ENCODE assay signal across 12 mouse cellular contexts in genomic region chr6:17743325-17743724, GRCm38 (mm10). TPM values are rescaled to one million over a fixed set of nuclear protein-coding genes. Genes with fewer than 3 reads are reported as not detected.
DNase-seq lines count a peak whose midpoint lies in the region; ATAC-seq and TF ChIP-seq lines count a peak whose summit lies in the region.
"Had no signal": no experiment of that assay in that cellular context is flagged by ENCODE, and none has a peak within 500 bp of the region (broad histone marks: within the 10 kb centered on the region; RNA-seq: fewer than 3 reads in every experiment).

No protein-coding gene starts in this region.

- no peaks in the 10 kb centered on the region for H3K27me3 ChIP-seq in kidney, embryonic 15.5 days
- no peaks in the 10 kb centered on the region for H3K27me3 ChIP-seq in megakaryocyte, embryonic 14.5 days (replicated peaks)
- H3K27me3 ChIP-seq: hindbrain, embryonic 13.5 days had no signal

- TF ChIP-seq CTCF in bone marrow, adult 2 months (IDR thresholded peaks at IDR 0.05; ENCODE audit: control insufficient read depth, insufficient read depth, low read length): no peak

- no peak for TF ChIP-seq POLR2A in bone marrow, adult 2 months (IDR thresholded peaks at IDR 0.05; ENCODE audit: borderline replicate concordance, control insufficient read depth, low read depth, low read length)

- H3K36me3 ChIP-seq in kidney, embryonic 15.5 days: no peaks in the 10 kb centered on the region
- peaks cover 14% of the 10 kb centered on the region for H3K36me3 ChIP-seq in megakaryocyte, embryonic 14.5 days (replicated peaks; ENCODE audit: low read length)
- H3K36me3 ChIP-seq: hindbrain, embryonic 13.5 days; limb, embryonic 10.5 days had no signal

- peak; percentile 83 for ATAC-seq in kidney, embryonic 15.5 days (replicated peaks; ENCODE audit: low FRiP score)
- peak; percentile 78 to 81 for ATAC-seq in hematopoietic stem cell, adult 5-6 weeks (replicated peaks in 1 of 2; ENCODE audit: insufficient read depth in 1 of 2, low FRiP score in 2 of 2, low TSS enrichment in 1 of 2, low read depth in 1 of 2, poor library complexity in 2 of 2, severe bottlenecking in 2 of 2)
- no peak for ATAC-seq in granulocyte monocyte progenitor cell, adult 5-6 weeks (replicated peaks; ENCODE audit: poor library complexity, severe bottlenecking)

- no peak overlapping the region for H3K4me2 ChIP-seq in kidney, embryonic 15.5 days
- H3K4me2 ChIP-seq: hindbrain, embryonic 13.5 days had no signal

- H3K4me1 ChIP-seq in kidney, embryonic 15.5 days: no peaks in the 10 kb centered on the region
- peaks cover 1% of the 10 kb centered on the region; the same call in 1 of the 2 replicates for H3K4me1 ChIP-seq in bone marrow, adult 2 months (ENCODE audit: control insufficient read depth, insufficient read depth, low read length)
- H3K4me1 ChIP-seq in megakaryocyte, embryonic 14.5 days: peaks cover 76% of the 10 kb centered on the region
- H3K4me1 ChIP-seq: hindbrain, embryonic 13.5 days had no signal

- H3K9ac ChIP-seq in kidney, embryonic 15.5 days: no peak overlapping the region
- H3K9ac ChIP-seq: hindbrain, embryonic 13.5 days had no signal

- no peaks in the 10 kb centered on the region for H3K9me3 ChIP-seq in kidney, embryonic 15.5 days (replicated peaks)
- H3K9me3 ChIP-seq in megakaryocyte, embryonic 14.5 days: no peaks in the 10 kb centered on the region
- H3K9me3 ChIP-seq: hindbrain, embryonic 13.5 days; limb, embryonic 10.5 days had no signal

- no peak overlapping the region for H3K4me3 ChIP-seq in kidney, embryonic 15.5 days (replicated peaks)
- no peak overlapping the region for H3K4me3 ChIP-seq in bone marrow, adult 2 months (replicated peaks; ENCODE audit: control insufficient read depth, low read depth, low read length)
- H3K4me3 ChIP-seq in megakaryocyte, embryonic 14.5 days (replicated peaks): peak overlapping the region; percentile 83
- H3K4me3 ChIP-seq: hindbrain, embryonic 13.5 days; limb, embryonic 10.5 days had no signal

- 73% methylated on average over 4 of the region's 4 CpGs for WGBS in kidney, embryonic 15.5 days
- 26% methylated on average over 4 of the region's 4 CpGs for WGBS in bone marrow, adult 2 months

- DNase-seq in kidney, postnatal 4 days: no peak
- DNase-seq in MN1 (ENCODE audit: low spot score): no peak
- DNase-seq: kidney, adult 9 months; layer of hippocampus, adult 9-11 months; lung, postnatal 10 days had no signal

- H3K27ac ChIP-seq in kidney, embryonic 15.5 days: no peak overlapping the region
- peak overlapping the region; percentile 61 for H3K27ac ChIP-seq in bone marrow, adult 2 months (ENCODE audit: control insufficient read depth, insufficient read depth, low read depth, low read length, poor library complexity)
- H3K27ac ChIP-seq: hindbrain, embryonic 13.5 days; limb, embryonic 10.5 days had no signal

RNA-seq across cellular contexts. Expression of gene St7, which starts 50.6 kb away (rescaled TPM):
- polyA plus RNA-seq in kidney, embryonic 15.5 days (2015; fragmentation: Nextera tagmentation; extraction: Ambion mirVana): 19.9 and 20.3 TPM in 2 replicates
- polyA plus RNA-seq in bone marrow, adult 2 months (2011; ENCODE audit: insufficient read depth, insufficient read length, low replicate concordance, missing spikeins): 12.6 and 18.8 TPM in 2 replicates
- total RNA-seq in hematopoietic stem cell, adult 5-6 weeks (2017): 42.1 and 50.5 TPM in 2 replicates
- 6.3 and 7.1 TPM in 2 replicates for polyA plus RNA-seq in megakaryocyte, embryonic 14.5 days (2012; ENCODE audit: insufficient read depth, low replicate concordance)
- 30.0 and 31.2 TPM in 2 replicates for total RNA-seq in granulocyte monocyte progenitor cell, adult 5-6 weeks (2014; fragmentation: Nextera tagmentation)
- 42.6 and 45.5 TPM in 2 replicates for total RNA-seq in granulocyte monocyte progenitor cell, adult 5-6 weeks (2017)
